Mouse (Mus musculus): Measurements from ENCODE around the gene Tube1. TPM values are rescaled to one million over a fixed set of nuclear protein-coding genes. Genes with fewer than 3 reads are reported as not detected.

Tube1 gene
- polyA plus RNA-seq, 1 experiment from 2014 or later, result 6.6 TPM

DNA sequence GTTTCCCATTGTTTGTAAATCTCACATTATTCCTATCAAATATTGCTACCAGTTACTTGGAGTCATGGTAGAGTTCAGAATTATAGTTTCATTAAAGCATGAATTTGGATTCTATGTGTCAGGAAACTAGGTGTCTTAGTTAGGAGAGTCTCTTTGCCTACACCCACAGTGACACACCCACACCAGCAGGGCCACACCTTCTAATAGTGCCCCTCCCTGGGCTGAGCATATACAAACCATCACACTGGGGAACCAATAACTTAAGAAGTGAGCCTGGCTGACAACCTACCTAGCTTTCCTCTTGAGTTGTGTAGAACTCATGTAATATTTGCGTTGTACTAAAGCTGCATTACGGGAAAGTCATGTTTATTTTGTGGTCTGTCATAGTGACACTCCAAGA lies 7.6 kb downstream of the Tube1 start:
- Histone ChIP-seq H3K4me3 (no peak overlapping the region), H3K27ac (replicated peaks) (no peak overlapping the region), H3K36me3 (peaks cover 42% of the 10 kb centered on the region), H3K27me3 (no peaks in the 10 kb centered on the region), H3K9ac (no peak overlapping the region), H3K4me1 (replicated peaks) (0 out of 2 replicates have a peak, but pooled peaks cover under 1% of the 10 kb centered on the region), H3K4me2 (no peak overlapping the region), H3K9me3 (no peaks in the 10 kb centered on the region)
- 90% methylated on average over 2 of the region's 2 CpGs for WGBS
- no peak for ATAC-seq (ENCODE audit: low FRiP score, low read depth)

DNA sequence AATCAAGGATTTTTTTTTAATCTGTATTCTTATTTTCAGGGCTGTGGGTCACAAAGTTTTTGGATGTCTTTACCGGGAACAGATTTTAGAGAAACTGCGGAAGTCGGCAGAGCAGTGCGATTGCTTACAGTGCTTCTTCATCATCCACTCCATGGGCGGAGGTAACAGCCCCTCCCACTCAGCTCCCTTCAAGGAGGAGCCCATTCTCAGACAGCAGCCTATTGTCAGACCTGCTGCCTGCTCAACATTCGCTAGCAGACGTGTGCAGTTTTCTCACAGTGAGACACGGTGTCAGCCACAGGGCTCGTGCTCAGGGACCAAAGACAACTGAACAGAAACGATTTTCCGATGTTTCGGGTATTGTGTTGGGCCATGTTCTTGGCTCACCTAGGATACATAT lies 8.4 kb downstream of the Tube1 start:
- Histone ChIP-seq H3K9ac (no peak overlapping the region), H3K9me3 (no peaks in the 10 kb centered on the region), H3K36me3 (peaks cover 45% of the 10 kb centered on the region), H3K27ac (replicated peaks) (no peak overlapping the region), H3K4me3 (no peak overlapping the region), H3K4me2 (no peak overlapping the region), H3K4me1 (replicated peaks) (no peaks in the 10 kb centered on the region), H3K27me3 (no peaks in the 10 kb centered on the region)
- WGBS, result 48% methylated on average over 12 of the region's 12 CpGs
- no peak for ATAC-seq (ENCODE audit: low FRiP score, low read depth)

DNA sequence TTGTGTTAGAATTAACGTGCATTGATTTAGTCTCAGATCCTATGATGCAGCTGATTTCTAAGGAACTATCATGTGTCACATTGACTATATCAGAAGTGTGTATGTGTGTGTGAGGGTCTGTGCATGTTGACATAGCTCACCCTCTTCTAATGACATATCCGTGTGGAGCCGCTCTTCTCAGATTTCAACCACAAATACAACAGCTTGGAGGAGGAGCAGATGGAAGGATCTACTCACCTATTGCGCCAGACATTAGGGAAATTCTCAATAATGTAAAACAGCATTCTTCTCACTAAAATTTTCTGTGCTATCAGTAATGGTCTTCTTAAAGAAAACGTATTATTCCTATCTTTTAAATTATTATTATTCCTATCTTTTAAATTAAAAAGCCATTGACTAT lies 22.9 kb downstream of the Tube1 start:
- H3K4me3 ChIP-seq, result no peak overlapping the region
- no peaks in the 10 kb centered on the region for H3K36me3 ChIP-seq
- no peak for ATAC-seq (ENCODE audit: low FRiP score, low read depth)
- no peaks in the 10 kb centered on the region for H3K9me3 ChIP-seq
- H3K4me2 ChIP-seq, result no peak overlapping the region
- H3K9ac ChIP-seq, result no peak overlapping the region
- H3K4me1 ChIP-seq (replicated peaks), result no peaks in the 10 kb centered on the region
- H3K27ac ChIP-seq (replicated peaks), result no peak overlapping the region
- 90% methylated on average over 5 of the region's 5 CpGs for WGBS
- no peaks in the 10 kb centered on the region for H3K27me3 ChIP-seq

DNA sequence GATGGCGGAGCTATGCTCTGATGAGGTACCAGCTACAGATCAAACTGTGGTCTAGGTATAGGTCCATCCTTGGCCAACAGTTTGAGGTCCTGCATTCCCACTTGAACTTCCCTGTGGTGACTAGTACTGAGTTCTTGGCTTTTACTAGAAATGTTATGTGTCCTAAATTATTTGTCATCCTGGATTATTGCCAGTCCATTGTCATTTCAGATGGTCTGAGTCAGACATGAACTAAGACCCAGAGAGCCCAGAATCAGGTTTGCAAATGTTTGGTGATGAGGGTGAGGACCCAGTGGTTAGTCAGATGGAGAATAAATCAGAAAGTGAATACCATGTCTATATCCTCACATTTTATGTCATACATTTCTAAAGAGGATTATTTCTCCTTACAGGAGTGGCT lies 23.5 kb downstream of the Tube1 start:
- Histone ChIP-seq H3K4me3 (no peak overlapping the region), H3K27me3 (no peaks in the 10 kb centered on the region), H3K4me1 (replicated peaks) (no peaks in the 10 kb centered on the region), H3K27ac (replicated peaks) (no peak overlapping the region), H3K4me2 (no peak overlapping the region), H3K9ac (no peak overlapping the region), H3K9me3 (no peaks in the 10 kb centered on the region), H3K36me3 (no peaks in the 10 kb centered on the region)
- no peak for ATAC-seq (ENCODE audit: low FRiP score, low read depth)
- 100% methylated on average over 1 of the region's 1 CpGs for WGBS

DNA sequence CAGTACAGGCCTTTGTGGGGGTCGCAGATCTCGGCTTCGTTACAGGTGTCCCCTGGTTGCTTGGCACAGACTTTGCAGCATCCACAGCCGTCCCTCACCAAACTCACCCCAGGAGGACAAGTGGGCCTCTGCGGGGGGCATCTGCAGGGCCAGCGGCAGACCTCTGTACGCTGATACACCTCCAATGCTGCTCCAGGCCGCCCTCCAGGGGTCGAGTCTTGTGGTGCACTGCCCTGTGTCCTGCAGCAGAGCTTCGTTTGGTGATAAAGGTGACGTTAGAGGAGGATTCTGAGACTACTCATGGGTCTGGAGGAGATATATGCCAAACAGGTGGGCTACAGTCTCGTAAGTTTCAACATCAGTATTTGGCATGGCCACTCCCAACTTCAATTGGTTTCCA lies 24.5 kb downstream of the Tube1 start:
- H3K36me3 ChIP-seq, result no peaks in the 10 kb centered on the region
- 55% methylated on average over 12 of the region's 12 CpGs for WGBS
- H3K4me1 ChIP-seq (replicated peaks), result 0 out of 2 replicates have a peak, but pooled peaks cover 3% of the 10 kb centered on the region
- ATAC-seq (ENCODE audit: low FRiP score, low read depth), result no peak
- no peak overlapping the region for H3K9ac ChIP-seq
- H3K9me3 ChIP-seq, result no peaks in the 10 kb centered on the region
- no peaks in the 10 kb centered on the region for H3K27me3 ChIP-seq
- H3K4me2 ChIP-seq, result no peak overlapping the region
- H3K27ac ChIP-seq (replicated peaks), result no peak overlapping the region
- no peak overlapping the region for H3K4me3 ChIP-seq

DNA sequence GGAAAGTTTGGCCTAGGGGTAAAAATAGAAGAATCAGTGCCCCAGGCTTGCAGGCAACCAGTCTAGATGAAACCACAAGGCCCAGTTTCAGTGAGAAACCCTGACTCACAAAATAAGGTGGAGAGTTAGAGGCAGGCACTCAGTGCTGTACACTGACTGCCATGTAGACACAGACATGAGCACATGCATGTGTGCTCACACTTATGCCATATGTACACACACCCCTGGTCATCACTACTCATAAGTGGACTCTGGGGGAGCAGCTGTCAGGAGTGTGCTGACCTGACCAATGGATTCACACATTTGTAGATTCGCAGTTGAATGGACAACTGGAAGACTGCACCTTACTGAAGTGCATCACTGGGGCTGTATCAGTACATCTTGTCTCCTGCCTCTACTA lies 27.6 kb downstream of the Tube1 start:
- no peak overlapping the region for H3K27ac ChIP-seq (replicated peaks)
- 100% methylated on average over 1 of the region's 1 CpGs for WGBS

DNA sequence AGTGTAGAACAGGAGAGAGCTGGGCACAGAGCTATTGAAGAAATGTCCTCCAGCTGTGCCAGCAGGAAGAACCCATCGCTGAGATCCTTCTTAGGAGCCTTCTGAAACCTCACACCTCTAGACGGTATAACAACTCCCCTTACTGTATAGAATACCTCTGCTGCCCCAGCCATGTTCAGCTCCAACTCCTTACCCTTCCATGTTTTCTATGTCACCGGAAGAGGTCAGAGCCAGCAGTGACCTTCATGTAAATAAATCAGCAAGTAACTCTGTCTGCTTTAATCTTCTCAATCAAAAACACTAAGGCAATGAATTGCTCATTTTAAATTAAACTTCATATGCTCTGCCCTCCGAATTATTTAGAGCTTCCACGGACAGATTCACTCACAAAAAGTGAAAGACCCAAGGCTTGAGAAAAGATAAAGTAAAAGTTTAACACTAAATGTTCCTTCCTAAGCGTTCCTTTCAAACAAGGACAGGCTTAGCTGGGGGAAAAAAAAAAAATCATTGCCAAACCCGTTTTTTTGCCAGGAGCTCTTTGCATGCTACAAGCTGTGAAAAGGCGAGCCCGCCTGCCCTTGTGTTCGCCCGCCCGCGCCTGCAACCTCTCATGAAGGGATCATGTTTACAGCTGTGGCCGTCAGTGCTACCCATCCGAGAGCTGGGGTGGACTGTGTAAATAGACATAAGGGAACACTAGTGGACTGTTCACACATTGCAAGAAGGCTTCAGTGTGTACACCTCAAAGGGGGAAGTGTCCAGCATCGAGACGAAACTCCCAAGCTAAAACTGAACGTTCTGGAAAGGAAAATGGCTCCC lies 29.1 kb downstream of the Tube1 start:
- Histone ChIP-seq H3K9me3 (no peaks in the 10 kb centered on the region), H3K27me3 (no peaks in the 10 kb centered on the region), H3K4me2 (no peak overlapping the region), H3K27ac (replicated peaks) (no peak overlapping the region), H3K4me1 (replicated peaks) (peaks cover 20% of the 10 kb centered on the region), H3K36me3 (no peaks in the 10 kb centered on the region), H3K4me3 (no peak overlapping the region), H3K9ac (no peak overlapping the region)
- ATAC-seq (ENCODE audit: low FRiP score, low read depth), result no peak
- 55% methylated on average over 18 of the region's 18 CpGs for WGBS

More for the DNA sequence above, 27.6 kb downstream of the Tube1 start:
- no peaks in the 10 kb centered on the region for H3K9me3 ChIP-seq
- H3K9ac ChIP-seq, result no peak overlapping the region
- H3K36me3 ChIP-seq, result no peaks in the 10 kb centered on the region
- H3K4me1 ChIP-seq (replicated peaks), result peaks cover 17% of the 10 kb centered on the region
- no peaks in the 10 kb centered on the region for H3K27me3 ChIP-seq
- no peak overlapping the region for H3K4me2 ChIP-seq
- no peak for ATAC-seq (ENCODE audit: low FRiP score, low read depth)
- H3K4me3 ChIP-seq, result no peak overlapping the region

DNA sequence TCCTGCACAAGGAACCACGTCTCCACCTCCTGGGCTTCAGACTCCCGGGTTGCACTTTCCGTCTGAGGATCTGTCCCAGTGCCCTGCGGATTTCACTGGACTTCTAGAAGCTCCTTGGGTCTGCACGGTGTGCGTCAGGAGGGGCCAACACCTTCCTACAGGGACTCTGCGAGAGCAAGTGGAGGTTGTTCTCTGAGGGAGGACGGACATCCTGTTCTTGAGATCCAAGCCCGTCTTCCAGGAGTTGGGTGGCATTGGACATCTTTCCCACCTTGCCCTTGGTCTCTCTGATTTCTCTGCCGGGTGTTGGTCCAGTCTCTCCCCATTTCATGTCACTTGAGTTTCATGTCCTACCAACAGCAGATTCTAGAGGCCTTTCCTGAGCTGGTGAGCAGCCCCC lies 29.9 kb downstream of the Tube1 start, which contains the start of gene Ccn6:
Gene Ccn6 (minus strand): TSS at position 101 of the 400 bp plus-strand sequence.
- no peak for ATAC-seq (ENCODE audit: low FRiP score, low read depth)
- Histone ChIP-seq H3K4me1 (replicated peaks) (peaks cover 20% of the 10 kb centered on the region), H3K9me3 (no peaks in the 10 kb centered on the region), H3K9ac (no peak within 1 kb of the TSS), H3K36me3 (no peaks in the 10 kb centered on the region), H3K27me3 (no peaks in the 10 kb centered on the region), H3K4me3 (no peak within 1 kb of the TSS), H3K4me2 (no peak within 1 kb of the TSS), H3K27ac (replicated peaks) (no peak within 1 kb of the TSS)
- WGBS, result 91% methylated on average over 10 of the region's 10 CpGs

DNA sequence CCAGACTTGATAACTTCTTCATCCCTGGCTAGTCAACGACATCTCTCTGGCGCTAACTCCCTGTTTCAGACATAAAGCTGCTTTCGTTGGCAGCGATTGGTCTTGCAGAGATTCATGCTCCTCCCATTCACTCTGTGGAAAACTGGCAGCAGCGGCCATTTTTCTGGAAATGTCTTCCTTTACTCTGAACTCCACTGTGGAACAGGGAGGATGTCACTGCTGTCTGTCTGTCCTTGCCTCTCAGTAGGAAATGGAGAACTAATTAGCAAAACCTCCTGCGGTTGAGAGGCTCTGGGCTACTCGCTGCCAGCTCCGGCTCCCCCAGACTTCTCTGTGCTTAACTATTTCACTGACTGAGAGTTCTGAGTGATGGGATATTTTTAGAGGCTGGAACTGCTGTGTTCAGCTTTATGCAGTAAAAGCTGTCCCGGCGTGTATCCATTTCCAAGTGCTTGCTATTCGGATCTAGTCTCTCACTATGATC lies 31.9 kb downstream of the Tube1 start:
- peaks cover 32% of the 10 kb centered on the region for H3K4me1 ChIP-seq (replicated peaks)
- H3K4me2 ChIP-seq, result peak overlapping the region; percentile 47
- H3K27me3 ChIP-seq, result no peaks in the 10 kb centered on the region
- H3K36me3 ChIP-seq, result no peaks in the 10 kb centered on the region
- peak overlapping the region; percentile 33 for H3K4me3 ChIP-seq
- 0 out of 2 replicates have a peak overlapping the region, but pooled peaks have one; percentile 18 for H3K9ac ChIP-seq
- no peaks in the 10 kb centered on the region for H3K9me3 ChIP-seq
- WGBS, result 11% methylated on average over 11 of the region's 11 CpGs
- peak overlapping the region; percentile 83 for H3K27ac ChIP-seq (replicated peaks)
- peak; percentile 43; the same call in 1 of the 2 replicates for ATAC-seq (ENCODE audit: low FRiP score, low read depth)

DNA sequence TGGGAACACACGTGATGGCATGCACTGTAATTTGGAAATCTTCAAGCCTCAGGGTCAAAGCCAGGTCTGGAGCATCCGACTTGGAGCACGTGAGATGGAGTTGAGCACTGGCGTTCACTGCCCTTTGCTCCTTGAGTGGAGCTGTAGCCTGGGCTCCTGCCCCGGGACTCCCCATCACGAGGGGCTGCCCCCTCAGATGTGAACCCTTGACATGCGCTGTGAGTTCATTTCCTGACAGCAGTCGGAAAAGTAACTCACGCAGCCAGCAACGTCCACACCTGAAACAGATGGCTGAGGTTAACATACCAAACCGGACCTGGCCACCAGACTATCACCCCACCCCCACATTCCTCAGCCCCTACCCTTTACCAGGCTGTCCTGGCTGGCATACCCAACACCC lies 33.8 kb downstream of the Tube1 start:
- no peaks in the 10 kb centered on the region for H3K36me3 ChIP-seq
- no peaks in the 10 kb centered on the region for H3K9me3 ChIP-seq
- 84% methylated on average over 11 of the region's 11 CpGs for WGBS
- no peak overlapping the region for H3K4me2 ChIP-seq
- H3K4me3 ChIP-seq, result no peak overlapping the region
- no peak for ATAC-seq (ENCODE audit: low FRiP score, low read depth)
- H3K4me1 ChIP-seq (replicated peaks), result peaks cover 40% of the 10 kb centered on the region
- H3K27me3 ChIP-seq, result no peaks in the 10 kb centered on the region
- no peak overlapping the region for H3K27ac ChIP-seq (replicated peaks)
- H3K9ac ChIP-seq, result no peak overlapping the region

DNA sequence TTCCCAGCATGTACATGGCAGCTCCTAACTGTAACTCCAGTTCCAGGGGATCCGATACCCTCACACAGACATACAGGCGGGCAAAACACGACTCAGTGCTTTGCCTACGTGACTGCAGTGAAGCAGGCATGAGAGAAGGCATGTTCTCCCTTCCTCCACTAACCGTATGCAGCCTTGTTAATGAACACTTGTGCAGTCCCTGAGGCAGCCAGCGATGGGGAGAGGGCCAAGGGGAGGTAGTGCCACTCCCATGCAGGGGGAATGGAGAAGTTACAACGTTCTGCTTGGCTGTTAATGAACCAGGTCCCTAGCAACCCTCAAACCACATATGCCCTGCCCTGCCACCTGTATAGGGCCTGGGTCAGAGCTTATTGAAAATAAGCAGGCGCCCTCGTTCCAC lies 35.9 kb downstream of the Tube1 start:
- H3K27me3 ChIP-seq, result no peaks in the 10 kb centered on the region
- no peak overlapping the region for H3K4me3 ChIP-seq
- no peaks in the 10 kb centered on the region for H3K9me3 ChIP-seq
- H3K4me2 ChIP-seq, result peak overlapping the region; percentile 72
- no peaks in the 10 kb centered on the region for H3K36me3 ChIP-seq
- 42% methylated on average over 9 of the region's 9 CpGs for WGBS
- peaks cover 47% of the 10 kb centered on the region for H3K4me1 ChIP-seq (replicated peaks)
- H3K9ac ChIP-seq, result no peak overlapping the region
- ATAC-seq (ENCODE audit: low FRiP score, low read depth), result no peak
- H3K27ac ChIP-seq (replicated peaks), result peak overlapping the region; percentile 43

DNA sequence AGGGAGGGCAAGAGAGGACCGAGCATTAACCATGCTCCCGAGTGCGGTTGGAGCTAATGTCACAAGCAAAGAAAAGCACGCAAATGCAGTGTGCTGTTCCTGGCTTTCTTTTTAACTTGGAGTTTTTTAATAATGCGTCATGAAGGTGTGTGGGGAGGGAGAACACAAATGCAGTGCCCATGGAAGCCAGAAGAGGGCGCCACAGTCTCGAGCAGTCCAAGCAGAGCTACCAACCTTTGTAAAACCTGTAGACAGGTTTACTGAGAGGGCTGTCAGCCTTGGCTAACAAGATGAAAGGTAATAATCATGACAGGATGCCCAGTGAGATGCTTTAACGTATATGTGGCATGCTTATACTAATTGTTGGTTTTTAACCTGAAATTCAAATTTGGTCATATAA lies 36.4 kb downstream of the Tube1 start:
- Histone ChIP-seq H3K4me2 (peak overlapping the region; percentile 72), H3K4me3 (no peak overlapping the region), H3K36me3 (no peaks in the 10 kb centered on the region), H3K9me3 (no peaks in the 10 kb centered on the region), H3K4me1 (replicated peaks) (peaks cover 44% of the 10 kb centered on the region), H3K9ac (peak overlapping the region; percentile 27; the same call in 1 of the 2 replicates), H3K27me3 (no peaks in the 10 kb centered on the region), H3K27ac (replicated peaks) (peak overlapping the region; percentile 43)
- 0 out of 2 replicates have a peak, but pooled peaks have one; percentile 1 for ATAC-seq (ENCODE audit: low FRiP score, low read depth)
- 6% methylated on average over 8 of the region's 8 CpGs for WGBS

Data from hindbrain, embryonic 15.5 days (tissue).